Mouse (Mus musculus) spleen, adult 2 months (tissue): ENCODE measurements around the gene Acin1.

Source experiments
- CTCF ChIP-seq: fragments of 200-500 bp; IDR thresholded peaks from 2 replicates; pipeline ENCODE4 v1.5.1; 2011; ENCODE audit warnings: mild to moderate bottlenecking, inconsistent platforms; ENCODE audit not compliant: insufficient read depth, insufficient read length, insufficient replicate concordance; ENCODE audit errors: extremely low read depth
- POLR2A ChIP-seq: fragments of 200-500 bp; IDR thresholded peaks from 2 replicates; pipeline ENCODE4 v1.6.1; 2011; ENCODE audit warnings: low read depth, low read length, inconsistent platforms

- no peak for TF ChIP-seq POLR2A
- TF ChIP-seq CTCF: no peak
Measured at GRCm38 (mm10) chr14:54602613-54603012, 84.1 kb downstream of the Acin1 start.
